Mouse (Mus musculus): Measurements from ENCODE around the gene Rab28.

- TF ChIP-seq CTCF (IDR thresholded peaks at IDR 0.05; ENCODE audit: low read depth, low read length): no peak
- no peak for TF ChIP-seq EP300 (IDR thresholded peaks at IDR 0.05; ENCODE audit: insufficient read depth, low read depth, low read length)
Measured at GRCm38 (mm10) chr5:41621748-41622147, 86.2 kb downstream of the Rab28 start.

Data from ES-Bruce4 (cell line).